Mouse (Mus musculus): ENCODE results near the gene Apon.

- TF ChIP-seq CTCF (IDR thresholded peaks at IDR 0.05; ENCODE audit: low read depth, low read length) (no peak), POLR2A (IDR thresholded peaks at IDR 0.05; ENCODE audit: extremely low read depth, insufficient read depth, low read length) (no peak)
Measured at GRCm38 (mm10) chr10:128247020-128247732, 6.7 kb upstream of the Apon start.
